Comparison of ENCODE assay signal across 17 mouse cellular contexts in genomic region chr1:136784178-136784577, GRCm38 (mm10).
DNase-seq lines count a peak whose midpoint lies in the region; ATAC-seq and TF ChIP-seq lines count a peak whose summit lies in the region.
"Had no signal": no experiment of that assay in that cellular context is flagged by ENCODE, and none has a peak within 500 bp of the region (broad histone marks: within the 10 kb centered on the region; RNA-seq: fewer than 3 reads in every experiment).

No protein-coding gene starts in this region.

- ATAC-seq in hematopoietic stem cell, adult 5-6 weeks (replicated peaks in 1 of 2; ENCODE audit: insufficient read depth in 1 of 2, low FRiP score in 2 of 2, low TSS enrichment in 1 of 2, low read depth in 1 of 2, poor library complexity in 2 of 2, severe bottlenecking in 2 of 2): peak; percentile 65 to 75; a peak in 3 of 4 replicates
- ATAC-seq: Patski had no signal

- TF ChIP-seq CTCF in lung, adult 2 months (IDR thresholded peaks at IDR 0.05; ENCODE audit: insufficient read depth, low read length): no peak

- WGBS in lung, adult 2 months: 32% methylated on average over 9 of the region's 9 CpGs

- no peak overlapping the region for H3K4me3 ChIP-seq in lung, adult 2 months (replicated peaks; ENCODE audit: extremely low read depth, low read depth, low read length)
- H3K4me3 ChIP-seq: embryonic facial prominence, embryonic 15.5 days; forebrain, embryonic 12.5 days; hindbrain, embryonic 15.5 days; neural tube, embryonic 12.5 days had no signal

- peak; percentile 90 for DNase-seq in heart, adult 11 months
- DNase-seq in heart, adult 9 months (ENCODE audit: low spot score in 2 of 2): no peak
- DNase-seq in lung, adult 2 months: peak; percentile 27
- peak; percentile 49 to 86 for DNase-seq in lung, postnatal 4 days
- DNase-seq in left cerebral cortex, adult 11 months (ENCODE audit: low spot score): no peak
- no peak for DNase-seq in urinary bladder, postnatal 4 days (ENCODE audit: low spot score in 2 of 2)
- no peak for DNase-seq in neural tube, embryonic 10.5 days (ENCODE audit: extremely low spot score, low spot score)
- DNase-seq: cerebellum, adult 2 months; liver; right cerebral cortex, postnatal 4 days; thymus, adult 2 months had no signal

- TF ChIP-seq POLR2A in lung, adult 2 months (IDR thresholded peaks at IDR 0.05; ENCODE audit: borderline replicate concordance, extremely low read depth, low read depth, low read length): no peak

- H3K4me1 ChIP-seq in lung, adult 2 months (ENCODE audit: control insufficient read depth, insufficient read depth, low read length): peaks cover 21% of the 10 kb centered on the region

Comparison
In these comparisons a context has a peak if more than half of its experiments do, and no peak if none do; other contexts are left out.
1. DNase-seq: peak in heart, adult 11 months (single experiment), lung, adult 2 months (single experiment) and lung, postnatal 4 days (2 of 2); none in heart, adult 9 months (0 of 2), left cerebral cortex, adult 11 months (single experiment), urinary bladder, postnatal 4 days (0 of 2) and neural tube, embryonic 10.5 days (single experiment).